Mouse (Mus musculus) gastrocnemius, postnatal 25 days (tissue): ENCODE data around the gene Iffo2. TPM values are rescaled to one million over a fixed set of nuclear protein-coding genes. Genes with fewer than 3 reads are reported as not detected.
A peak's percentile ranks its signal among the peaks of the same experiment; 100 is the strongest.

Experiments used
- DNase-seq: peaks from one replicate; pipeline ENCODE4 v3.0.0; 2022
- total RNA-seq, 2 experiments: library from RNA; stranded (reverse); gene quantifications; 1 replicate in 1 of 2; 2 replicates in 1 of 2; pipeline ENCODE4 v1.2.3; 2021

Gene Iffo2
- total RNA-seq, 2 experiments from 2014 or later, result 2.2 to 2.7 TPM

GRCm38 (mm10) chr4:139582346-139582745 lies 52.0 kb downstream of the Iffo2 start:
- no peak for DNase-seq

GRCm38 (mm10) chr4:139582903-139583302 lies 52.6 kb downstream of the Iffo2 start:
- DNase-seq, result no peak

GRCm38 (mm10) chr4:139583629-139584245 lies 53.4 kb downstream of the Iffo2 start:
- no peak for DNase-seq

- no peak for DNase-seq
These were observed 54.4 kb downstream of the Iffo2 start for GRCm38 (mm10) chr4:139584704-139585103.

GRCm38 (mm10) chr4:139585713-139586112 lies 55.4 kb downstream of the Iffo2 start:
- no peak for DNase-seq

GRCm38 (mm10) chr4:139587370-139587769 lies 57.0 kb downstream of the Iffo2 start:
- no peak for DNase-seq

- no peak for DNase-seq
These were observed 57.4 kb downstream of the Iffo2 start for GRCm38 (mm10) chr4:139587773-139588172.

- no peak for DNase-seq
These were observed 59.1 kb downstream of the Iffo2 start for GRCm38 (mm10) chr4:139589351-139590027.

GRCm38 (mm10) chr4:139590446-139590845 lies 60.1 kb downstream of the Iffo2 start:
- DNase-seq, result no peak

- DNase-seq, result no peak
These were observed 62.5 kb downstream of the Iffo2 start for GRCm38 (mm10) chr4:139592895-139593294.

GRCm38 (mm10) chr4:139593383-139593782 lies 63.0 kb downstream of the Iffo2 start:
- no peak for DNase-seq

GRCm38 (mm10) chr4:139594062-139594461 lies 63.7 kb downstream of the Iffo2 start:
- DNase-seq, result no peak

GRCm38 (mm10) chr4:139596715-139597114 lies 66.4 kb downstream of the Iffo2 start:
- no peak for DNase-seq

GRCm38 (mm10) chr4:139597286-139598284 lies 67.2 kb downstream of the Iffo2 start:
- DNase-seq, result no peak

- no peak for DNase-seq
These were observed 68.0 kb downstream of the Iffo2 start for GRCm38 (mm10) chr4:139598356-139598755.

- DNase-seq, result peak; percentile 81
These were observed 68.7 kb downstream of the Iffo2 start for GRCm38 (mm10) chr4:139598950-139599518.

- no peak for DNase-seq
These were observed 71.4 kb downstream of the Iffo2 start for GRCm38 (mm10) chr4:139601519-139602356.

GRCm38 (mm10) chr4:139602357-139603244 lies 72.3 kb downstream of the Iffo2 start, which contains the start of gene Gm21969:
Gene Gm21969 (plus strand): TSS chr4:139603186.
- DNase-seq, result no peak

- no peak for DNase-seq
These were observed 74.9 kb downstream of the Iffo2 start for GRCm38 (mm10) chr4:139605216-139605615.

- no peak for DNase-seq
These were observed 76.4 kb downstream of the Iffo2 start for GRCm38 (mm10) chr4:139606732-139607131.
